Mouse (Mus musculus): Measurements from ENCODE around the gene Cavin1. TPM values are rescaled to one million over a fixed set of nuclear protein-coding genes. Genes with fewer than 3 reads are reported as not detected.

The Cavin1 gene
- polyA plus RNA-seq, 1 experiment from 2014 or later: 30.1 TPM

DNA sequence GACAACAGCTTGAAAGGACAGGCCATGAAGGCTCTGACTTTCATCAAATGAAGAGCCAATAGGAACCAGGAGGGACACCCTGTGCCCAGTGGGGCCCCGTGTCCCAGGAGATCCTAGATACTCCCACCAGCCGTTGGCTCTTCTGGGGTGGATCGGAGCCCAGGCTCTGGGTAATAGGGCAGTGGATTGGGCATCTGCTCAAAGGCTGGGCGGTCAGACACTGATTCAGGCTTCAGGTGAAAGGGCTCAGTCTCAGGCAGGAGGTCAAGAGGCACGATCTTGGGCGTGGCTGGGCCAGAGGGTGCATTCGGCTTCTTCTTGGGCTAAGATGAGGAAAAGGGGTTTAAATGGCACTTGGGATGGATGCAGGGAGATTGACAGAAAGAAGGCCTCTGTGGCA is 6.5 kb downstream of the Cavin1 start:
- Histone ChIP-seq H3K4me2 (replicated peaks) (no peak overlapping the region), H3K4me3 (no peak overlapping the region), H3K9ac (replicated peaks) (no peak overlapping the region), H3K9me3 (no peaks in the 10 kb centered on the region), H3K27ac (replicated peaks) (no peak overlapping the region), H3K27me3 (peaks cover 36% of the 10 kb centered on the region), H3K4me1 (peaks cover 10% of the 10 kb centered on the region), H3K36me3 (no peaks in the 10 kb centered on the region)
- 83% methylated on average over 7 of the region's 7 CpGs for WGBS
- no peak for ATAC-seq (replicated peaks)

DNA sequence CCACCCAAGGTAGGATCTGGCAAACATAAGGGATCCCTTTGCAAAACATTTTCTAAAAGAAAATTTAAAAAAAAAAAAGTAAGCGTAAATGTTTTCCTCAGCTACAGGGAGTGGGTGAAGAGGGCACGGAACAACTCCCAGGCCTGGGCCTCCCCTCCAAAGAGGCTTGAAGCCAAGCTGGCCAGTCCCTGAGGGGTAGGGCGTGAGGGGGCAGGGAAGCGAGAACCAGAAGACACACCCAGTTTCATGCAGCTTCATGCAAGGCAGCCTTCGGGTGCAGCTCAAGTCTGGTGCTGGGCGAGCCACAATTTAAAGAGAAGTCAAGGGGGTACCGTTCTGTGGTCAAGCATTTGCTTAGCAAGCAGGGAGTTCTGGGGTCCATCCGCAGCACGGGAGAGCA is 7.0 kb downstream of the Cavin1 start:
- ATAC-seq (replicated peaks): no peak
- peaks cover 36% of the 10 kb centered on the region for H3K27me3 ChIP-seq
- H3K27ac ChIP-seq (replicated peaks): no peak overlapping the region
- H3K9me3 ChIP-seq: no peaks in the 10 kb centered on the region
- H3K4me2 ChIP-seq (replicated peaks): no peak overlapping the region
- 85% methylated on average over 9 of the region's 9 CpGs for WGBS
- H3K4me3 ChIP-seq: no peak overlapping the region
- no peaks in the 10 kb centered on the region for H3K36me3 ChIP-seq
- peaks cover 14% of the 10 kb centered on the region for H3K4me1 ChIP-seq
- no peak overlapping the region for H3K9ac ChIP-seq (replicated peaks)

DNA sequence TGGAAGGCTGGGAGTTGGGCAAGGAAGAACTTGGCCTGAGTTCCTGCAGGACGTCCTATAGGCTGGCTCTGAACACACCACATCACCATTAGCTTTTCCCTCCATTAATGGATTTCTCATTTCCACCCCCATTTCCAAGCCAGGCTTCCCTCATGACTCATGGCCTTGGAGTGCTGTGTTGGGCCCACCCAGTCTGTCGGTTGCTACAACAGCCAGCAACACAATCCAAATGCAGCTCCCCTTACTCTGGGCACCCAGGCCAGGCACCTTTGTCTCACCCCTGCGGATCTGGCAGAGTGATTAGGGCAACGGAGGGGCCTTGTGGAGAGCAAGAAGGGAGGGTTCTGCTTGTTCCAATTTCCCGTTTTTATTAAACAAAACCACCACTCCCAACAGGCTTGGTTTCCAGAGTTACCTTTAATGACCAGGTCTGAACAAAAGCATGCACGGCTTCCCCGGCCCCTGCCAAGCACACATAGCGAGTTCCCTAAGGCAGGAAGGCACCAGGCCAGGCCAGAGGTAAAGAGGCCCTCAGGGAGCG is 8.2 kb downstream of the Cavin1 start:
- ATAC-seq (replicated peaks): no peak
- Histone ChIP-seq H3K4me2 (replicated peaks) (no peak overlapping the region), H3K9me3 (no peaks in the 10 kb centered on the region), H3K36me3 (no peaks in the 10 kb centered on the region), H3K9ac (replicated peaks) (no peak overlapping the region), H3K27ac (replicated peaks) (no peak overlapping the region), H3K4me3 (no peak overlapping the region), H3K4me1 (peaks cover 18% of the 10 kb centered on the region), H3K27me3 (peaks cover 35% of the 10 kb centered on the region)
- WGBS: 45% methylated on average over 9 of the region's 9 CpGs

DNA sequence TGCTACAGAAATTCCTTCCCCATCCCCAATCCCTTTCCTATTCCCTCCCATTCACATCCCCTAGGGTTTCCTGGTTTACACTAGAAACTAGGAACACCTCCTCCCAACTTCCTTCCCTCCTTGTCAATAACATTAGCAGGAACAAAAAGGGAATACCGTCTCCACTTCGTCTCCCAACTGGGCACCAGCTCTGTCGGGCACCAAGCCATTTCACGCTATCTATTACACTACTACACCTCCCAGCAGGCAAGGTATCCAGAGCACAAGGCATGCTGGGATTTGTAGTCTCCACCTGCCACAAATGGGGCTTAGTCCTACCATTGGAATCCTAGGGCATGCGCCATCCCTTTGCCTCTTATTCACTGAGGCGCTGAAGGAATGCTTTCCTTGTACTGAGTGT is 10.1 kb downstream of the Cavin1 start:
- H3K4me3 ChIP-seq: no peak overlapping the region
- peak; percentile 82 for ATAC-seq (replicated peaks)
- H3K4me2 ChIP-seq (replicated peaks): 0 out of 2 replicates have a peak overlapping the region, but pooled peaks have one; percentile 21
- no peaks in the 10 kb centered on the region for H3K9me3 ChIP-seq
- H3K9ac ChIP-seq (replicated peaks): peak overlapping the region; percentile 18; the same call in 1 of the 2 replicates
- no peaks in the 10 kb centered on the region for H3K36me3 ChIP-seq
- peaks cover 26% of the 10 kb centered on the region for H3K27me3 ChIP-seq
- H3K27ac ChIP-seq (replicated peaks): no peak overlapping the region
- peaks cover 18% of the 10 kb centered on the region for H3K4me1 ChIP-seq
- WGBS: 8% methylated on average over 6 of the region's 6 CpGs

GRCm38 (mm10) chr11:100959826-100960225 is 10.9 kb downstream of the Cavin1 start:
- Histone ChIP-seq H3K36me3 (no peaks in the 10 kb centered on the region), H3K27ac (replicated peaks) (no peak overlapping the region), H3K27me3 (peaks cover 26% of the 10 kb centered on the region), H3K9me3 (no peaks in the 10 kb centered on the region), H3K4me1 (peaks cover 18% of the 10 kb centered on the region), H3K4me2 (replicated peaks) (no peak overlapping the region), H3K9ac (replicated peaks) (no peak overlapping the region), H3K4me3 (no peak overlapping the region)
- ATAC-seq (replicated peaks): no peak
- 34% methylated on average over 3 of the region's 3 CpGs for WGBS

DNA sequence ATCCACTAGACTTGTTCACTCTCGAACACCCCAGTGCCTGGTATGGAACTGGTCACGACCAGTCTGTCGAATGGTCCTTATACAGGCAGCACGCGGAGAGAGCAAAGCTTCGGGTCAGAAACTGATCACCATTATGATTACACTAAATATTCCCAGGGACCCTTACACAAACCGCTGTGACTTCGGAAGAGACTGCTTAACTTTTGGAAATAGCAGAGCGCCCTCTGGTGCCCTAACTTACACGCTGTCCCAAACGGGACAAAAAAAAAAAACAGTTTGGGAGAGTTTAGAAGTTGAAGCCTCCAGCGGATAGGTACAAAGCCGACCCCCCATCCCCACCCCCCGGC is 11.2 kb downstream of the Cavin1 start:
- ATAC-seq (replicated peaks): no peak
- no peaks in the 10 kb centered on the region for H3K36me3 ChIP-seq
- no peak overlapping the region for H3K9ac ChIP-seq (replicated peaks)
- H3K27me3 ChIP-seq: peaks cover 26% of the 10 kb centered on the region
- H3K9me3 ChIP-seq: no peaks in the 10 kb centered on the region
- peak overlapping the region; percentile 23 for H3K4me3 ChIP-seq
- H3K27ac ChIP-seq (replicated peaks): no peak overlapping the region
- 3% methylated on average over 14 of the region's 14 CpGs for WGBS
- peaks cover 18% of the 10 kb centered on the region for H3K4me1 ChIP-seq
- H3K4me2 ChIP-seq (replicated peaks): peak overlapping the region; percentile 37

DNA sequence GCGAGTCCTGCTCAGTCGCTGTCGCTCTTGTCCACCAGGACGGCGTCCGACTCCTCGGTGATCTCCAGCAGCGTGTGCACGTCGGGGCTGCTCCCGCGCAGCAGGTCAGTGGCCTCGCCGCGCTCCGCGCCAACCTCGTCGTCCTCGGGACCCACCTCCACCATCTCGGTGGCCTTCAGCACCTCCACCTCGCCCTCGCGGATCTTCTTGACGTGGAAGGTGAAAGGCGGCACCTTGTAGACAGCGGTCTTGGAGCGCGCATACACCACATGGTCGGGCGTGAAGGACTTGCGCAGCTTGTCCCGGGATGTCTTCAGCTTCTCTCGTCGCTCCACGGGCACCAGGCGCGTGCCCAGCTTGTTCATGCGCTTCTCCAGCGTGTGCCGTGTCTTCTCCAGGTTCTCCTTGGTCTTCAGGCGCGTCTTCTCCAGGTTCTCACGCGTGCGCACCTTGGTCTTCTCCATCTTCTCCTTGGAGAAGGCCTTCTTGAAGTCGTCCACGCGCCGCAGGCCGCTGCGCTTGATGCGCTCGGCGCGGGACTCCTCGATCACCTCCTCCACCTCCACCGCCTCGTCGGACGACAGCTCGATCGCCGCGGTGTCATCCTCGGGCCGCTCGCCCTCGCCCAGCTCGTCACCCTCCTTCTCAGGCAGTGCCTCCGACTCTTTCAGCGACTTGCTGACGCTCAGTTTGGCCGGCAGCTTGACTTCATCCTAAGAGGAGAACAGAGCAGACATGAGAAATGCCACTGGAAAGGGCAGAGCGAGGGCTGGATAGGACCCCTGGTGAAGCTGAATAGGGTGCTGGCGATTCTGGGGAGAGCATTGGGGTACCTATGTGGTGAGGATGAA is 11.8 kb downstream of the Cavin1 start:
- H3K4me2 ChIP-seq (replicated peaks): peak overlapping the region; percentile 37
- no peaks in the 10 kb centered on the region for H3K9me3 ChIP-seq
- H3K27ac ChIP-seq (replicated peaks): no peak overlapping the region
- no peaks in the 10 kb centered on the region for H3K36me3 ChIP-seq
- H3K9ac ChIP-seq (replicated peaks): no peak overlapping the region; the same call in 1 of the 2 replicates
- peaks cover 26% of the 10 kb centered on the region for H3K27me3 ChIP-seq
- ATAC-seq (replicated peaks): no peak
- 9% methylated on average over 76 of the region's 76 CpGs for WGBS
- peaks cover 18% of the 10 kb centered on the region for H3K4me1 ChIP-seq
- peak overlapping the region; percentile 23 for H3K4me3 ChIP-seq

DNA sequence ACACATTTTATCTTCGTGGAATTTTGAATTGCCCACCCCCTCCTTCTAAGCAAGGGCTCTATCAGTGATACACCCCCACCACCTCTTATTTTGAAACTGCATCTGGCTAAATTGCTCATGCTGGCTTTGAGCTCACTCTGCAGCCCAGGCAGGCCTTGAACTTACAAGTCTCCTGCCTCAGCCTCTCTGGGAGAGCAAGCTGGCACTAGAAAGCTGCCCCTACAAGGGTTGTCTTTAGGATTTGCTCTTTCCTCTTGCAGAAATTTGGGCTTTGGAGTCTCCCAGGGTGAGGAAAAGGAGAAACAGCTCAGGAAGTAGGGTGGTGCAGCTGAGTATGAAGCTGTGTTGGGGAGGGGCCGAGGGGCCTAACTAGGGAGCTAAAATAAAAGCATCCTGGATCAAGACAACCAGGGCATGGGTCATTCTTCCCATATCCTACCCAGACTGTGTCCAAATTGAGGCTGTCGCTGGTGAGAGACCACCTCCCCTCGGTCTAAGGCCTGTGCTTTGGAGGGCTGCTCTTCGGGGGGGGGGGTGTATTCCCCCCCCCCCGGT is 12.7 kb downstream of the Cavin1 start:
- Histone ChIP-seq H3K4me1 (peaks cover 18% of the 10 kb centered on the region), H3K9me3 (no peaks in the 10 kb centered on the region), H3K27ac (replicated peaks) (no peak overlapping the region), H3K4me2 (replicated peaks) (no peak overlapping the region), H3K9ac (replicated peaks) (no peak overlapping the region), H3K27me3 (peaks cover 26% of the 10 kb centered on the region), H3K36me3 (no peaks in the 10 kb centered on the region), H3K4me3 (no peak overlapping the region)
- 42% methylated on average over 6 of the region's 6 CpGs for WGBS
- no peak for ATAC-seq (replicated peaks)

DNA sequence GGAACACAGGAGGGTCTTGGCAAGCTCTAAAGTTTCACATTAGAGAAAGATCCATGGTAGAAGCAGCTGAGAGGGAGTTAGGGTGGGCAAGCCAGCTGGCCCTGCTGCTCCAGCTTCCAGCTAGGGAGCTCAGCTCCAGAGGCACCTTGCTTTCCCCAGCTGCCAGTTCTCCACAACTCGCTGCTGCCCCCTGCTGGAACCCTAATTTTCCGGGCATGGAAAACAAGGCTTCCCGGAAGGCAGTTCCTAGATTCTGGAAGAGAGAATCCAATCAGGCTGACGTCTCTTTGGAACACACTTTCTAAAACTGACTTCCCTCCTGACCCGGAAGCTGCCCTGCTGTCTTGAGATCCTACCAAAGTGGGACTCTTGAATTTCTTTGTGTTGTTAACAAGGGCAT is 13.4 kb downstream of the Cavin1 start:
- H3K27ac ChIP-seq (replicated peaks): no peak overlapping the region
- no peak; the same call in 1 of the 2 replicates for ATAC-seq (replicated peaks)

DNA sequence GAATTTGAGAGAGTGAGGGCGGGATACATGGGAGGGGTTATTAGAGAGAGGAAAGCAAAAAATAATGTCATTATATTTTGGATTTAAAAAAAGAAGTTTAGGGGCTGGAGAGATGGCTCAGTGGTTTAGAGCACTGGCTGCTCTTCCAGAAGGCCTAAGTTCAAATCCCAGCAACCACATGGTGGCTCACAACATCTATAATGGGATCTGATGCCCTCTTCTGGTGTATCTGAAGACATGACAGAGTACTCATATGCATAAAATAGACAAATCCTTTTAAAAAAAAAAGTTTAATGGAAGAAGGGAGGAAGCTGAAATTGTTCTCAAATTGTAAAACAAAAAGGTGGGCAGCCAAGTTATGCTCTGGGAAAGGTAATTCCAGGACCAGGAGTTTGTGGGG is 21.1 kb downstream of the Cavin1 start:
- Histone ChIP-seq H3K27me3 (0 out of 2 replicates have a peak, but pooled peaks cover 2% of the 10 kb centered on the region), H3K4me3 (no peak overlapping the region), H3K9ac (replicated peaks) (no peak overlapping the region), H3K36me3 (no peaks in the 10 kb centered on the region), H3K4me1 (peaks cover 5% of the 10 kb centered on the region; the same call in 1 of the 2 replicates), H3K27ac (replicated peaks) (no peak overlapping the region), H3K9me3 (no peaks in the 10 kb centered on the region), H3K4me2 (replicated peaks) (no peak overlapping the region)
- ATAC-seq (replicated peaks): no peak
- WGBS: 87% methylated on average over 1 of the region's 1 CpGs

More for the DNA sequence above, 13.4 kb downstream of the Cavin1 start:
- 1% methylated on average over 5 of the region's 5 CpGs for WGBS
- Histone ChIP-seq H3K4me3 (no peak overlapping the region), H3K4me2 (replicated peaks) (no peak overlapping the region), H3K9me3 (no peaks in the 10 kb centered on the region), H3K4me1 (peaks cover 19% of the 10 kb centered on the region), H3K27me3 (peaks cover 26% of the 10 kb centered on the region), H3K36me3 (no peaks in the 10 kb centered on the region), H3K9ac (replicated peaks) (no peak overlapping the region)

DNA sequence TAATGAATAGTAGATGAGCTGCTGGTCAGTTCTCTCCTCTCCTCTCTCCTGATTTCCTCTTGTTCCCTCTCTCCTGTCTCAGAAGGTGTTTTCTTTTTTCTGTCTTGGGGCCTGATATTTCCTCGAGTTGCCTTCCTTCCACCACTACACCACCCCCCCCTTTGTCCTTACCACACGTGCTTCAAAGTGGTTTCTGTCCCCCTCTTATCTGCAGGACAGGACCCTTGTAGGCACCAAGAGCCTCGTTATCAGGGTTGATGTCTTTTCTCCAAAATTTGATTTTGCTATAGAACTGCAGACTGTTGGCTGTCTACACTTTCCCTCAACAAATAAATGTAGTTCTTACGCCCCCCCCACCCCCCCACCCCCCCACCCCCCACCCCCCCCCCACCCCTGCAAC is 22.4 kb downstream of the Cavin1 start:
- H3K9me3 ChIP-seq: no peaks in the 10 kb centered on the region

DNA sequence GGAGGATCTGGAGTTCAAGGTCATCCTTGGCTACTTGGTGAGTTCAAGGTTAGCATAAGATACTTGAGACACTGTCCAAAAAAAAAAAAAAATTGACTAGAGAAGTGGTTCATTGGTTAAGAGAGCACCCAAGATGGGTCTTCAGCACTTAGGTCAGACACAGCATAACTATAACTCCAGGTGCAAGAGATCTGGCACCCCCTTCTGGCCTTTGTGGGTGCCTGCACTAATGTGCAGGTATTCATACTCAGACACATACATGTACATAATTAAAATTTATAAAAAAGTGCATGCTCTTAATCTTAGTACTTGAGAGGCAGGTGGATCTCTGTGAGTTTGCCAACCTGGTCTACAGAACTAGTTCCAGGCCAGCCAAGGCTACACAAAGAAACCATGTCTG is 23.1 kb downstream of the Cavin1 start:
- no peak overlapping the region for H3K9ac ChIP-seq (replicated peaks)
- no peak for ATAC-seq (replicated peaks)
- H3K9me3 ChIP-seq: no peaks in the 10 kb centered on the region

More for the DNA sequence above, 22.4 kb downstream of the Cavin1 start:
- Histone ChIP-seq H3K4me1 (peaks cover 5% of the 10 kb centered on the region; the same call in 1 of the 2 replicates), H3K4me2 (replicated peaks) (no peak overlapping the region), H3K27ac (replicated peaks) (no peak overlapping the region), H3K27me3 (0 out of 2 replicates have a peak, but pooled peaks cover 2% of the 10 kb centered on the region), H3K9ac (replicated peaks) (no peak overlapping the region), H3K36me3 (no peaks in the 10 kb centered on the region), H3K4me3 (no peak overlapping the region)
- ATAC-seq (replicated peaks): no peak
- WGBS: 50% methylated on average over 4 of the region's 4 CpGs

More for the DNA sequence above, 23.1 kb downstream of the Cavin1 start:
- Histone ChIP-seq H3K4me2 (replicated peaks) (no peak overlapping the region), H3K4me3 (no peak overlapping the region), H3K4me1 (peaks cover 5% of the 10 kb centered on the region; the same call in 1 of the 2 replicates), H3K36me3 (no peaks in the 10 kb centered on the region), H3K27me3 (0 out of 2 replicates have a peak, but pooled peaks cover 2% of the 10 kb centered on the region), H3K27ac (replicated peaks) (no peak overlapping the region)

Measured in forebrain, embryonic 15.5 days (tissue).